Mouse (Mus musculus) heart, postnatal 10 days (tissue): ENCODE results near the gene Cnn2. TPM values are rescaled to one million over a fixed set of nuclear protein-coding genes. Genes with fewer than 3 reads are reported as not detected.

ENCODE experiments used
- DNase-seq, 2 experiments: peaks; one replicate each; pipeline ENCODE4 v3.0.0; 2021
- intact Hi-C: fragments of 180-260 bp; cut with DNase I; formaldehyde crosslinking; loops from one replicate; pipeline ENCODE4 v1.15.1; 2025
- total RNA-seq, 2 experiments: library from RNA; stranded (reverse); gene quantifications; 2 replicates each; pipeline ENCODE4 v1.2.3; 2021

Cnn2 gene
- total RNA-seq, 2 experiments from 2014 or later, result 60.3 to 65.6 TPM

DNA sequence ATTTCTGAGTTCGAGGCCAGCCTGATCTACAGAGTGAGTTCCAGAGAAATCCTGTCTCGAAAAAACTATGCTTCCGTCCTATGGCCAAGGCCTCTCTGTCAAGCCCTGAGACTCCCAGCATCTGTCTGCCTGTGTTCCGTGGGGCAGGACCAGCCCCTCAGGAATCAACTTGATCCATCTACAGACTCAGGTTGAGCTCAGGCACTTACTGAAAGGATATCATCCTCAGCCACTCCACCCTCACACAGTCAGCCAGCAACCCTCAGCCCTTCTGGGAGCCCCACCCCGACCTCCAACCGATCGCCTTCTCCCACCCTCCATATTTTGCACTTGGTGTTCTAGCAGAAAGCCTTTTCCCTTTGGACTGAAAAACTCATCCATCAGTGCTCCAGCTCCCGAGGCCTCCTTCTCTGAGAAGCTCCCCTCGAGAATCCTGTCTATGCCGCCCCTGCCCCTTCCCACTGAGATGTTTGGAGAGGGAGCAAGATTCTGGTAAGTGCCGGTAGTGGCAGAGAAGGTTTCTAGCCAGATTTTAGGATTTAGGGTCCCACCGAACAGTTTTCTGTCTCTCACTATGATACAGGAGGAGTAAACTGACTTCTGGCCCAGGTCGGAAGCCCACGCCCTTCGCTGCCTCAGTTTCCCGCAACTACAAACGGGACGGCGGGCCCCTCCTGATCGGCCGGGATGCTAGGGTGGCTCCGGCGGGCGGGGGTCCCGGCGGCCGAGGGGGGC is 446 bp upstream of the Cnn2 start:
- intact Hi-C loops, result loop anchor here (2.0 to 5.0 kb wide), 4 partner anchors 47 to 154 kb away; partner anchors contain the start of genes Cbarp and Stk11
- no peak for DNase-seq

DNA sequence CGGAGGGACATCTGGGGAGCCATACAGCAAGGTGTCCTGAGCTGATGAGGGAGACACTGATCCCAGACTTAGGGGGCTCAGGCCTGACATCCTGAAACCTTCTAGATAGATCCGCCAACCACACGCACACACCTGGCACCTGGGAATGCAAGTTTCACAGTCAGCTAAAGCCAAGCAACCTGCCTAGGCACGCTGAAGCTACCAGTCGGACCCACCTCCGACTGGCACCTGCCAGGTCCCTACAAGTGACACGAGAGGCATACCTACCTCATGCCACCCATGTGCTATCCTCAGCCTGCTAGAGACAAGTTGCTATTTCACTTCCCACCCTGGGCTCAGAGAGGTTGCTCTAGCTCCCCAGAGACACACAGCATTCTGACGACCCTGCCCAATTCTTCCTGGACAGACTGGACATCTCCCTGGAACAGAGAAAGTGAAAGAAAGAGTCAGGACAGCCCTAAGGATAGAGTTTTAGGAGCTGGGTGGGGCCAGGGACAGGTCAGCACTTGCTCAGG is 945 bp downstream of the Cnn2 start:
- intact Hi-C loops, result loop anchor here (2.0 to 5.0 kb wide), 4 partner anchors 45 to 153 kb away; partner anchors contain the start of genes Cbarp and Stk11
- DNase-seq, result no peak

DNA sequence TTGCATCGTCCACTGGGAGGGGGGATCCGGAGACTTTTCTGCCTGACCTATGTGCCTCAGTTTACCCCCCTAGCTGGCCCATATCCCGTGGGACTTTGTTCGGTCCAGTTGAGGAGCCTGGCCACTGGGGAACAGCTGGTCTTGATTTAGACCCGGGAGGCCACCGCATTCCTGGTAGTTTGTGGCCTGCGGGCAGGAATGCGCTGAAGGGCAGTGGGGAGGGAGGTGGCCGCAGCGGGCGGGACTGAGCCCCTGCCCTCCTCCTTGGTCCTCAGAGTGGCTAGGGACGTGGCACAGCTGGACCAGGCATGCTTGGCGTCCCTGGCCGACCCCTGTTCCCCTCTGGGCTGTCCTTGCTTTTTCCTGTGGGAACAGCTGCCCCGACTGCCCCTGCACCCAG is 1.5 kb downstream of the Cnn2 start:
- no peak for DNase-seq
- intact Hi-C loops, result loop anchor here (2.0 to 5.0 kb wide), 4 partner anchors 45 to 152 kb away; partner anchors contain the start of genes Cbarp and Stk11

DNA sequence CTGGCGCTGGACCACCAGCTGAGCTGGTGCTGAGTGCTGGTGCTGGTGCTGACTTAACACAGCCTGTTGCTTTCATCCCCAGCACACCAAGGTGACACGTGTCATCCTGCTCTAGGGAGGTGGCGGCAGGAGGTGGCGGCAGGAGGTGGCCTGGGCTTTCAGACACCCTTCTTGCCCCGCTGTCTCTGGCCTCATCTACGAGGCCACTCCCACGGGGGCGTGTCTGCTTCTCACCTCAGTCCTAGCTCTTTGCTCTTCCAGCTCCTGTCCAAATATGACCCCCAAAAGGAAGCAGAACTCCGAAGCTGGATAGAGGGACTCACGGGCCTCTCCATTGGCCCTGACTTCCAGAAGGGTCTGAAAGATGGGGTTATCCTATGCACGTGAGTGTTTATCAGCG is 2.7 kb downstream of the Cnn2 start:
- intact Hi-C loops, result no loop called here
- DNase-seq, result no peak

DNA sequence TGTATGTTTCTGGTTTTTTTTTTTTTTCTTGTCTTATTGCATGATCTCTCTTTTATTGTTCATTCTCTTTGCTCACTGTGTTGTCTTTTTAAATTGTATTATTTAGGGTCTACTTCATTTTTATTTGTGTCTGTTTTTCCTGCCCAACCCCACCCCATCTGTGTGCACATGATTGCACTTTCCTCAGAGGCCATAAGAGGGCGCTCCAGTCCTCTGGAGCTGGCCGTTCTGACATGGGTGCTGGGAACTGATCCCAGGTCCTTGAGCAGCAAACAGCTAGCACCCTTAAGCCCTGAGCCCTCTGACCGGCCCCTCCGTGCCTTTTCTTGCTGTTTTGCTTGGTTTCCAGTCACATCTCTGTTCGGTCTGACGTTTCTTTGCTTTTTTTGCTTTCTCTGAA is 3.2 kb downstream of the Cnn2 start:
- no peak for DNase-seq
- intact Hi-C loops, result no loop called here

DNA sequence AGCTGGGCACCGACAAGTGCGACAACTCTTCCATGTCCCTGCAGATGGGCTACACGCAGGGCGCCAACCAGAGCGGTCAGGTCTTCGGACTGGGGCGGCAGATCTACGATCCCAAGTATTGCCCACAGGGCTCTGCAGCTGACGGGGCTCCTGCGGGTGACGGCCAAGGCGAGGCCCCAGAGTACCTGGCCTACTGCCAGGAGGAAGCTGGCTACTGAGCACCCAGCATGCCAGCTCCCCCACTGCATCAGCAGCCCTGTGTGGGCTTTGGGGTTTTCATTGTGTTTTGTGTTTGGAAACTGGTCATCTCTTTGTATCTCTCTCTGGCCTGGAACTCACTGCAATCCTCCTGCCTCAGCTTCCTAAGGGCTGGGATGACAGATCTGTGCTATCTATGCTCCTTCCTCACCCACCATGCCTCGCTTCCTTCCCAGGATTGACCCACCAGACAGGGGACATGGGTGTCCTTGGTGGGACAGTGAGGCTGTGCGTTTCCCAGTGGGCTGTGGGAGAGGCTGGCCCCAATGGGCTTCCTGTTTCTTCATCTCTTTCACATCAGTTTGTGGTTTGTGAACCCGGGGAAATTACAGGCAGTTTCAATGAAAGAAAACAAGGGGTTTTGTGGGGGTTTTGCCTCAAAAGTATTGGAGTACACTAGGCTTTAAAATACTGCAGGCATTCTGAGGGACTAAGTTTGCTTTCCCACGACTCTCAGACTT is 6.2 kb downstream of the Cnn2 start:
- DNase-seq, result no peak

DNA sequence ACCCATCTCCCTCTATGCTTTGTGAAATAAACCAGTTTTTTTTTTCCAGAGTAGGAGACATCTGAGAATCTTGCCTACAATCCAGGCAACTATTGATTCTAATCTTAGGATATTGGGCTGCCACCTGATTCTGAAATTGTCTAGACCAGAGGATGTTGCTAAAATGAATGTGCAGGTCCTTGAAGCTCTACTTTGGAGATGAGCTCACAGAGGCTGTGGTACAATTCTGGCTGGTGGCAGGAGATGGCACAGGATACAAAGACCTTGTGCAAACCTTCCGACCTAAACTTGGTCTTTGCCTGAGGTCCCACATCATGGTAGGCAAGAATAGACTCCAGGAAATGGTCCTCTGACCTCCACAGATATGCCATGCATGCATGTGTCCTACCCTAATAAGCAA is 7.3 kb downstream of the Cnn2 start:
- DNase-seq, result no peak
- intact Hi-C loops, result loop anchor here (2.0 kb wide), 1 partner anchor 39 kb away; no protein-coding TSS in a partner anchor

More for the DNA sequence above, 6.2 kb downstream of the Cnn2 start:
- intact Hi-C loops, result no loop called here

DNA sequence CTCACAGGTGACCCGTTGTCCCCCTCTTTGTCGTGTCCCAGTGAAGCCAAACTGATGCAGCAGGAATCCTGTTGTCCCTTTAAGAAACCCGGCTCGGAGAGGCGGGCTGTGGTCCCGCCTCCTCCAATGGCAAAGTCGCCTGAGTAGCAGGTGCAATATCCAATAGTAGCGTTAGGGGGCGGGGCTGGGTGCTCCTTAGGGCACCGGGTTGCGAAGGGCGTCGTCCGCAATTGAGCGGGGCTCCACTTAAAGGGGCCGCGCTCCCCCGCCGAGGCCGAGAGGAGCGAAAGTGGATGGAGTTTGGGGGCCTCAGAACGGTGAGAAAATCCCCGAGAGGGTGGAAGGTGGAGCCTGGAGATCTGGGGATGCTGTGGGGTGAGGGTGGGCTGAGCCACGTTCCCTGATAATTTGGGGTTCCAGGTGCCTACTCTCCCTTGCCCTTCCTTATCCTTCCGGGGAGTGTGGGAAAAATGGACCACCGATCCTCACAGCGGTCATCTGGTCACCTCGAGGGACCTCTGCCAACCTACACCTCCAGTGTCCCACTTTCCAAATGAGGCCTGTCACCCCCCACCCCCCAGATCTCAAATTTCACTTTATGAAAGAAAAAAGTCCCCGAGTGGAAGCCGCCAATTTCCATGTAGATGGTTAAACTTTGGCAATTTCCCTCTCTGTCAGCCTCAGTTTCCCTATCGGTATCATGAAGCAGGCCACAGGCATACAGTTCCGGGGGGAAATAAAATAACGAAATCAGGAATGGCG is 8.1 kb downstream of the Cnn2 start, which contains the start of gene Abca7:
Abca7 (plus strand) TSS at position 223 of the 762 bp plus-strand sequence.
- intact Hi-C loops, result loop anchor here (2.0 kb wide), 1 partner anchor 38 kb away; no protein-coding TSS in a partner anchor
- DNase-seq, result peak; percentile 98 to 99

DNA sequence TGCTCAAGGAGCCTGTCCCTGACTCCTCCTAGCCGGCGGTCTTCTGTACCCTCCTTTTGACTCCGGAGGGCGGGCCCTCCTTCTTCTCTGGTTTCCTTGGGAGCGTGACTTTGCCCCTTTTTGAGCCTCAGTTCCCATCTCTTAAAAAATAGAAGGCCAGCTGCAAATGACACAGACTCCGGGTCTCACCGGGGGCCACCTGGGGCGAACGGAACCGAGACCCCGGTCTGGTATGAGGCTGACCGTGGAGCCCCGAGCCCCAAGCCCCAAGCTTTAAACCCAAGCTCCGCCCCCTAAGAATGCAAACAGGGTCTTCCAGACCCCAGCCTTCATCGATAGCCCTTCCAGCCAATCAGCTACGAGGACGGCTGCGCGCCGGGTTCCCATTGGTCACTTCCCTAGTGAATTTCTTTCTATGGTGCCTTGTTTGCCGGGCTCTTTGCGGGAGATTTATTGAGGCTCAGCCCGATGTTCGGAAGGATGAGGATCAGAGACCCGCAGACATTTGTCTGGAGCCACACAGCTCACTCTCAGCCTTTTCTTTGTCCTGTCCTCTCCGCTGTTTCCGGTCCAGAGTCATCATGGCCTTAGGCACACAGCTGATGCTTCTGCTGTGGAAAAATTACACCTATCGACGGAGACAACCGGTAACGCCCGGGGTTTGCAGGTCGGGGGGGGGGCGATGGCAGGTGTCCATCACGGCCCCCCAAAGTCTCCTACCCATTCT is 8.8 kb downstream of the Cnn2 start:
- intact Hi-C loops, result loop anchor here (2.0 kb wide), 1 partner anchor 38 kb away; no protein-coding TSS in a partner anchor
- DNase-seq, result peak; percentile 69 to 81

DNA sequence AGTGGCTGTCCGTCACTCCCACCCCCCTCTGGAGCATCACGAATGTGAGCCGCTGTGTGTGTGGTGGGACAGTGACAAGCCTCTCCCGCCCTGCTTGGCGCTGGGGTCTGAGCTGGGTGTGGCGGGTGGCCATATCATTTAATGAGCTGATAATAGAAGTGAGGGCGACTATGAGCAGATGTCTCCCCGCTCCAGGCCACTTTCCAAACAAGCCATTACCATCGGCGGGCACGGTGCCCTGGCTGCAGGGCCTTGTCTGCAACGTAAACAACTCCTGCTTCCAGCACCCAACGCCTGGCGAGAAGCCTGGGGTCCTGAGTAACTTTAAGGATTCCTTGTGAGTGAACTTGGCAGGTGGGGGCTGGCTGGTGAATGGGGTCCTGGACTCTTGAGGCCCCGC is 9.4 kb downstream of the Cnn2 start:
- DNase-seq, result peak; percentile 74 to 75
- intact Hi-C loops, result loop anchor here (2.0 kb wide), 1 partner anchor 37 kb away; no protein-coding TSS in a partner anchor

DNA sequence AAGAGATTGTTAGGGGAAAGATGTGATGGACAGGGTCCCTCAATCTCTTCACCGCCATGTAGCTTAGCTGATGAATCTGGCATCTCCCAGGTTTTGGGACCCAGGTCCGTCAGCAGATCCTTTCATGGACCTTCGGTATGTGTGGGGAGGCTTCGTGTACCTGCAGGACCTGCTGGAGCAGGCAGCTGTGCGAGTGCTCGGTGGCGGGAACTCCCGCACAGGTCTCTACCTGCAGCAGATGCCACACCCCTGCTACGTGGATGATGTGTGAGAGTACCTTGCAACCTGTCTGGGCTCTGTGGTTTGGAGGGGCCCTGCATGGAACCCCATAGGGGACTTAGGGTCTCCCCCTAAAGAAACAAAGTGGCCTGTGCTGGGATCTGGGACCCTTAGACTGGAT is 13.6 kb downstream of the Cnn2 start:
- intact Hi-C loops, result no loop called here
- DNase-seq, result no peak

DNA sequence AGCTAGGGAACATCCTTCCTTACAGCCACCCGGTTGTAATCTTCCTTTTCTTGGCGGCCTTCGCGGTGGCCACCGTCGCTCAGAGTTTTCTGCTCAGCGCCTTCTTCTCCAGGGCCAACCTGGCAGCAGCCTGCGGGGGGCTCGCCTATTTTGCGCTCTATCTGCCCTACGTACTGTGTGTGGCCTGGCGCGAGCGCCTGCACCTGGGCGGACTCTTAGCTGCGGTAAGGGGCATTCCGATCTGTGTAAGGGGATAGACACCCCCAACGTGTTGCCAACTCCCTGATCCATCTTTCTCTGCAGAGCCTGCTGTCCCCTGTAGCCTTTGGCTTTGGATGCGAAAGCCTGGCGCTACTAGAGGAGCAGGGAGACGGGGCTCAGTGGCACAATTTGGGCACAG is 14.4 kb downstream of the Cnn2 start:
- DNase-seq, result no peak
- intact Hi-C loops, result no loop called here

DNA sequence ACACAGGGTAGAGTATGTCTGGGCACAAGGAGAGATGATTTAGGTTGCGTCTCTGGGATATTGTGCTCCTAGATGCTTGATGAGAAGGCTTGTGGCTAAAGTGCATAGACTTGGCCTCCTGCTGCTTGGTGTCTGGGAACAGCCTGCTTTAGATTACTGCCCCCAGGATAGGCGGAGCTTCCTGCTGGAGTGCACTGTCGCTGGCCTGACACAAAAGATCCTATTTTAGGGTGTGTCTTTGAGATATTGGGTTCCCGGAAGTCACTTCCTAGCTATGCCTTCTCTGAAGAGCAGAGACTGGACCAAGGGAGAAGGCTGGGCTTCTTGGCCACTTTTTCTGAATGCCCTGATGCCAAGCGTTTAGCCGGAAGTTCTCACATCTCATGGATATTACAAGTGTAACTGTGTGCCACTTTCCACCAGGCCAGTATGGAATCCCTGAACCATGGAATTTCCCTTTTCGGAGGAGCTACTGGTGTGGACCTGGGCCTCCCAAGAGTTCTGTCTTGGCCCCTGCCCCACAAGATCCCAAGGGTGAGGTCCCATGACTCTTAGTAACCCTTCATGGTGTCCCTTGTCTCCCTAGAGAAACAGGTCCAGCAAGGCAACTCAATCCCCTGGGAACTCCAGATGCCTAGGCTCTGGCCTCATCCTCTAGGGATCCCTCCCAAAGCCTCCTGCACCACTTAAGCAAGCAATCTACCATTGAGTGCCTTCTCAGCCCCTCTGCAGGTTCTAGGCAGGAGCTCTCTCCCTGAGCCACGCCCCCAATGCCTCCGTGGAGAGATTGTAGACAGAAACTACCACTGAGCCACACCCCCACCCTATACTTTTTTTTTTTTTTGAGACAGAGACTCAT is 15.2 kb downstream of the Cnn2 start:
- intact Hi-C loops, result no loop called here
- DNase-seq, result peak in 1 of 2 experiments; percentile 48

DNA sequence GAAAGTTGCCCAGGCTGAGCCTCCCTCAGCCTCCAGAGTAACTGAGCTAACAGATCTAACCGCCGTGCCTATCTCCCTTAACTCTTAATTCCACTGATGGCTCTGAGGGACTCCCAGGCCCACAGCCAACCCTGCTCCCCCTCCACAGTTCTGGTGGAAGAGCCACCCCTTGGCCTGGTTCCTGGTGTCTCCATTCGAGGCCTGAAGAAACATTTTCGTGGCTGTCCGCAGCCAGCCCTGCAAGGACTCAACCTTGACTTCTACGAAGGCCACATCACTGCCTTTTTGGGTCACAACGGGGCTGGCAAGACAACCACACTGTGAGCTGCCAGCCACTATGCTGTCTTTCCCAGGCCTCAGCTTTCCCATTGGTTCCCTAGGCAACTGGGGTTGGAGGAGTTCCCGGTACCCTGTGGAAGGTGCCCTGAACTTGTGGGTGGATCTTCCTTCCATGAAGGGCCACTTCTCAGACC is 15.9 kb downstream of the Cnn2 start:
- DNase-seq, result no peak
- intact Hi-C loops, result no loop called here

DNA sequence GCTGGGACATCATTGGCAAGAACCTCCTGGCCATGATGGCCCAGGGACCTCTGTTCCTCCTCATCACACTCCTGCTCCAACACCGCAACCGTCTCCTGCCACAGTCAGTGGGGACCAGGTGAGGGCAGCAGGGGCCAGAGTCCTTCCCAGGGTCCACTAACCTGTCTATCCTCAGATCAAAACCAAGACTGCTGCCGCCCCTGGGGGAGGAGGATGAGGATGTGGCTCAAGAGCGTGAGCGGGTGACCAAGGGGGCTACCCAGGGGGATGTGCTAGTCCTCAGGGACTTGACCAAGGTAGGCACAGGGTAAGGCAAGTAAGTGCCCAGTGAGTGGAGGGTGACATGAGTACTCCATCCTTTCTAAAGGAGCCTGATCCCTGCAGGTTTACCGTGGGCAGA is 23.4 kb downstream of the Cnn2 start:
- no peak for DNase-seq
- intact Hi-C loops, result no loop called here

DNA sequence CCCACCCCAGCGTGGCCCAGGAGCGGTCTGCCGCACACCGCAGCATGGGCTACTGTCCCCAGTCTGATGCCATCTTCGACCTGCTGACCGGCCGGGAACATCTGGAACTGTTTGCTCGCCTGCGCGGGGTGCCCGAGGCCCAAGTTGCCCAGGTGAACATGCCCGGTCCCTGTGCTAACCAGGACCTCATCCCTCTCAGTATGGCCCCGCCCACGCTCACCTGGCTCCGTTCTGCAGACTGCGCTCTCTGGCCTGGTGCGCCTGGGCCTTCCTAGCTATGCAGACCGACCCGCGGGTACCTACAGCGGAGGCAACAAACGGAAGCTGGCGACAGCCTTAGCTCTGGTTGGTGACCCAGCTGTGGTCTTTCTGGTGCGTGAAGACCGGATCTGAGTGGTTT is 25.2 kb downstream of the Cnn2 start:
- DNase-seq, result no peak
- intact Hi-C loops, result no loop called here

DNA sequence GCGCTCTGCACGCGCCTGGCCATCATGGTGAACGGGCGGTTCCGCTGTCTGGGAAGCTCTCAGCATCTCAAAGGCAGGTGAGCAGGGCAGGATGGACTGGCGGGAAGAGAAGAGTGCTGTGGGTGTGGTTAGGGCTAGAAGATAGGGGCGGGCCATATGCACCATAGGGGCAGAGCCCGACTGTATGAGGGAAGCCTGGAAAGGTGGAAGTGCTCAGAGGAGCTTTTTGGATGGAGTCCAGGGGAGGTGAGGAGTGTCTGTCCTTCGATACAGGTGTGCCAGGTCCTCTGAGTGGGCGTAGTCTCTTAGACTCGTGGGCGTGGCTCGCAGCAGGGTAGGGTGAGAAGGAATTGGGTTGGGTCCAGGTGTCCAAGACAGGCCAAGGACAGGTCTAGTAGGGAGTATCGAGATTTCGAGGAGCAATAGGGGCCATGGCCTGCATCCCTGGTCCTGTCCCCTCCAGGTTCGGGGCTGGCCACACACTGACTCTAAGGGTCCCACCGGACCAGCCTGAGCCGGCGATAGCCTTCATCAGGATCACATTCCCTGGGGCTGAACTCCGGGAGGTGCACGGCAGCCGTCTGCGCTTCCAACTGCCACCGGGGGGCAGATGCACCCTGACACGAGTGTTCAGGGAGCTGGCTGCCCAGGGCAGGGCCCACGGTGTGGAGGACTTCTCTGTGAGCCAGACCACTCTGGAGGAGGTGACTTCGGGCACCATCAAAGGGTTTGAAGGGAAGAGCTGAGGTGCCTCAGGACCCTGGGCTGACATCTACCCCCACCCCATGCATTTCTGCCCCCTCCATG is 26.3 kb downstream of the Cnn2 start:
- intact Hi-C loops, result no loop called here
- no peak for DNase-seq

DNA sequence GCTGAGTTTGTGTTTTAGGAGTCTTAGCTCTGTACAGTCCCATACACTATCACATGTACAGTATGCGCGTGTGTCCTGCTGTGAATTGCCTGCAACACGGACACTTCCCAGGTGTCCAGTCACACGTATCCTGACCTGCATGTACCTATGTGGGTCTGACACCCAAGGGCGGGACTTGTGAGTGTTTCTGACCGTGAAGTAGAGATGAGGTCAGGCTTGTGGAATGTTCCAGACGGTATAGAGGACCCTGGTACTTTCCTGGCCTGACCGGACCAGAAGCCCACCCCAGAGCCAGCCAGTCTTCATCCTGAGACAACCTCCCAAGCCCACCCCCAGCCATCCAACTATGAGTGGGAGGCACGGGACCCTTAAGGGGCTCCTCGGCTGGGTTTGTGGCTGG is 27.2 kb downstream of the Cnn2 start:
- intact Hi-C loops, result no loop called here
- no peak for DNase-seq
